Mouse (Mus musculus) cortical plate, adult 2 months (tissue): ENCODE measurements around the gene Ctsll3.

Source experiments
- CTCF ChIP-seq: fragments of 200-500 bp; IDR thresholded peaks from 2 replicates; pipeline ENCODE4 v1.5.1; 2011; ENCODE audit warnings: mild to moderate bottlenecking, control low read depth, low read length; ENCODE audit not compliant: insufficient read depth; ENCODE audit errors: extremely low read depth
- POLR2A ChIP-seq: fragments of 200-500 bp; IDR thresholded peaks from 2 replicates; pipeline ENCODE4 v1.6.1; 2011; ENCODE audit warnings: mild to moderate bottlenecking, low read length, control low read depth; ENCODE audit not compliant: insufficient read depth; ENCODE audit errors: extremely low read depth

DNA sequence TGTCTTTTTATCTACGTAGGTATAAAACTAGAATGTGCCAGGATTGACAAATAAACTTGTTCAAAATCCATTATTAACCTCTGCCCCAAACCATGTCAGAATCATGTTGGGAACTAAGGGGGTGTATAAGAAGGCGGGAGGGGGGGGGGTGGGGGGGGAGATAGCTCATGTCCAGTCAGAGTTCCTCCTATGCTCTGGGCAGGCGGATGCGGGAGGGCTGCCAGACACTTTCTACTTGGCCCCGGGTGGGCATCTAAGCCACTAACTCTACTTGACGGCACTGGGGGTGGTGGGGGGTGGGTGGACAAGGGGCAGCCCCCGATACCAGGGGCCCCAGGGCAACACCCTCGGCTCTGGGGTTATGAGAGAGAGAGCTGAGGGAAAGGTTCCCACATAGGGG is 40.5 kb upstream of the Ctsll3 start:
- TF ChIP-seq POLR2A (no peak), CTCF (no peak)
